Mouse (Mus musculus): ENCODE measurements around the gene Bbip1.

DNA sequence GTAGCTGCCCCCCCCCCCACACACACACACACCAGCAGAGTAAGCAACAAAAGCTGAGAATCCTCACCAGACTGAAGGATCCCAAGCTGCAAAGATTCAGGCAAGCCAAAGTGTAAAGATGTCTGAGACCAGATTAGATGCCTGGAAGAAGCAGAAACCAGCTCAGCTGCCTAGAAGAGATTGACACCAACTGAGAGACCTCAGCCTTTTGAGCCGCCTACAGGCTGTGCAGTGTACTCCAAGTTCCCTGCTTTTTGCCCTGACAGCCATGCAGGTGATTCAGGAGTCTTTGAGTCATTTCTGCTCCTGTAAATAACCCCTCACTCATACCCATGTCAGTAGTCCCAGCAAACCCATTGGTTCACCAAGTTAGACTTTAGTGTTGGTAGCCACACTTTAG, 64.0 kb downstream of the Bbip1 start:
- TF ChIP-seq GATA1 (IDR thresholded peaks at IDR 0.05; ENCODE audit: borderline replicate concordance, low read length) (no peak), FLI1 (IDR thresholded peaks at IDR 0.05; ENCODE audit: low read length) (no peak)
